Mouse (Mus musculus) intestine, embryonic 15.5 days (tissue): ENCODE data around the gene Naaladl1. TPM values are rescaled to one million over a fixed set of nuclear protein-coding genes. Genes with fewer than 3 reads are reported as not detected.

ENCODE experiments used
- ATAC-seq: fragments of 200-750 bp; cut with Nextera tagmentation; 2 replicates; pipeline ENCODE4 v1.8.0; 2017; ENCODE audit warnings: moderate TSS enrichment, moderate library complexity
- H3K27ac ChIP-seq: fragments of 300-500 bp; sonication (generic); 2 replicates; pipeline ENCODE4 v1.5.1; 2015; ENCODE audit warnings: mild to moderate bottlenecking, inconsistent platforms
- H3K27me3 ChIP-seq: fragments of 300-500 bp; sonication (generic); replicated peaks from 2 replicates; pipeline ENCODE4 v1.6.1; 2015; ENCODE audit warnings: inconsistent platforms
- H3K36me3 ChIP-seq: fragments of 300-500 bp; sonication (generic); 2 replicates; pipeline ENCODE4 v1.6.1; 2015; ENCODE audit warnings: inconsistent platforms
- H3K4me1 ChIP-seq: fragments of 300-500 bp; sonication (generic); replicated peaks from 2 replicates; pipeline ENCODE4 v1.6.1; 2015; ENCODE audit warnings: inconsistent platforms
- H3K4me2 ChIP-seq: fragments of 300-500 bp; sonication (generic); replicated peaks from 2 replicates; pipeline ENCODE4 v1.6.1; 2015; ENCODE audit warnings: mild to moderate bottlenecking, inconsistent platforms
- H3K4me3 ChIP-seq: fragments of 300-500 bp; sonication (generic); replicated peaks from 2 replicates; pipeline ENCODE4 v1.5.1; 2015; ENCODE audit warnings: inconsistent platforms
- H3K9ac ChIP-seq: fragments of 300-500 bp; sonication (generic); 2 replicates; pipeline ENCODE4 v1.6.1; 2015; ENCODE audit warnings: inconsistent platforms
- H3K9me3 ChIP-seq: fragments of 300-500 bp; sonication (generic); 2 replicates; pipeline ENCODE4 v1.6.1; 2016; ENCODE audit warnings: inconsistent platforms
- WGBS: fragments of 180-500 bp; shearing (Covaris S2); methylation state at CpG from one replicate; pipeline ENCODE4 v1.1.7; 2015; 5-methylcytosine and 5-hydroxymethylcytosine counted together
- polyA plus RNA-seq: library from polyadenylated mRNA; unstranded; fragments of >200 nt; fragmentation: Nextera tagmentation; extraction: Ambion mirVana; gene quantifications from 2 replicates; pipeline ENCODE4 v1.2.1, GENCODE M21; 2015

The Naaladl1 gene
- polyA plus RNA-seq, 1 experiment from 2014 or later, result 28.9 TPM

GRCm38 (mm10) chr19:6067724-6068415 is 37.7 kb upstream of the Naaladl1 start, which contains the start of gene Tm7sf2:
Gene Tm7sf2 (minus strand): TSS chr19:6068373.
- ATAC-seq, result peak; percentile 97
- 7% methylated on average over 33 of the region's 33 CpGs for WGBS

GRCm38 (mm10) chr19:6068951-6069350 is 36.6 kb upstream of the Naaladl1 start:
- H3K9ac ChIP-seq, result no peak overlapping the region
- 61% methylated on average over 4 of the region's 4 CpGs for WGBS

More at GRCm38 (mm10) chr19:6067724-6068415, 37.7 kb upstream of the Naaladl1 start, which contains the start of gene Tm7sf2:
- Histone ChIP-seq H3K9me3 (no peaks in the 10 kb centered on the region), H3K4me3 (peak within 1 kb of the TSS; percentile 48), H3K4me2 (peak within 1 kb of the TSS; percentile 92), H3K27ac (peak within 1 kb of the TSS; percentile 76), H3K36me3 (peaks cover 26% of the 10 kb centered on the region), H3K4me1 (peaks cover 21% of the 10 kb centered on the region), H3K27me3 (no peaks in the 10 kb centered on the region), H3K9ac (peak within 1 kb of the TSS; percentile 54)

DNA sequence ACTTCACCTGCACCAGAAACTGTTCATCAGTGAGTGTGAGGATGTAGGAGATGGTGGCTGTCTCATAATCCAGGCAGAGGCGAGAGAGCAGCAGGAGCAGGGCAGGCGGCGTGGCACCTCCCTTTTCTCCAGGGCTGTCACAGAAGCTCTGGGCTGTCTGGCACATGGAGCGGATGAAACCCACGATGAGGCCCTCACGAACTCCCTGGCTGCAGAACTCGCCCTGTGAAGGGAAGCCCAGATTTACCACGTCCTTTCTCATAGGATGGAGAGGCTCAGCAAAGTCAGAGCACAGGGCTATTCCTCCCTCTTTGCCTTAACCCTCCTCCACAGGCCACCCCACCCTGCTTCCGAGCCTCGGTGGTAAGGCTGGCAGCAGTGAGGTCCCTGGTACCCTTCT is 35.7 kb upstream of the Naaladl1 start:
- Histone ChIP-seq H3K9me3 (no peaks in the 10 kb centered on the region), H3K9ac (no peak overlapping the region), H3K27me3 (no peaks in the 10 kb centered on the region), H3K36me3 (peaks cover 26% of the 10 kb centered on the region), H3K4me1 (peaks cover 21% of the 10 kb centered on the region), H3K4me2 (no peak overlapping the region), H3K4me3 (no peak overlapping the region), H3K27ac (no peak overlapping the region)
- no peak for ATAC-seq
- WGBS, result 91% methylated on average over 10 of the region's 10 CpGs

More at GRCm38 (mm10) chr19:6068951-6069350, 36.6 kb upstream of the Naaladl1 start:
- peaks cover 21% of the 10 kb centered on the region for H3K4me1 ChIP-seq
- H3K27me3 ChIP-seq, result no peaks in the 10 kb centered on the region
- H3K4me3 ChIP-seq, result no peak overlapping the region
- no peaks in the 10 kb centered on the region for H3K9me3 ChIP-seq
- peaks cover 26% of the 10 kb centered on the region for H3K36me3 ChIP-seq
- ATAC-seq, result no peak
- H3K4me2 ChIP-seq, result no peak overlapping the region
- no peak overlapping the region for H3K27ac ChIP-seq

- Histone ChIP-seq H3K9ac (no peak overlapping the region), H3K36me3 (peaks cover 26% of the 10 kb centered on the region), H3K4me3 (no peak overlapping the region), H3K4me2 (no peak overlapping the region), H3K27ac (no peak overlapping the region), H3K27me3 (no peaks in the 10 kb centered on the region), H3K9me3 (no peaks in the 10 kb centered on the region), H3K4me1 (peaks cover 21% of the 10 kb centered on the region)
- WGBS, result 87% methylated on average over 31 of the region's 31 CpGs
- no peak for ATAC-seq
Observed at GRCm38 (mm10) chr19:6070571-6071250, 34.9 kb upstream of the Naaladl1 start.

- H3K36me3 ChIP-seq, result peaks cover 26% of the 10 kb centered on the region
- H3K27ac ChIP-seq, result no peak overlapping the region
- no peak overlapping the region for H3K9ac ChIP-seq
- peaks cover 24% of the 10 kb centered on the region for H3K4me1 ChIP-seq
- H3K27me3 ChIP-seq, result no peaks in the 10 kb centered on the region
- WGBS, result 94% methylated on average over 19 of the region's 19 CpGs
- no peak overlapping the region for H3K4me3 ChIP-seq
- H3K4me2 ChIP-seq, result no peak overlapping the region
- no peak for ATAC-seq
- H3K9me3 ChIP-seq, result no peaks in the 10 kb centered on the region
Observed at GRCm38 (mm10) chr19:6071261-6071660, 34.3 kb upstream of the Naaladl1 start.

- no peak for ATAC-seq
- H3K27me3 ChIP-seq, result no peaks in the 10 kb centered on the region
- H3K9me3 ChIP-seq, result no peaks in the 10 kb centered on the region
- peaks cover 26% of the 10 kb centered on the region for H3K36me3 ChIP-seq
- no peak overlapping the region for H3K4me3 ChIP-seq
- no peak overlapping the region for H3K27ac ChIP-seq
- no peak overlapping the region for H3K4me2 ChIP-seq
- 87% methylated on average over 5 of the region's 5 CpGs for WGBS
- H3K9ac ChIP-seq, result no peak overlapping the region
- H3K4me1 ChIP-seq, result peaks cover 9% of the 10 kb centered on the region
Observed at GRCm38 (mm10) chr19:6073889-6074288, 31.7 kb upstream of the Naaladl1 start.

DNA sequence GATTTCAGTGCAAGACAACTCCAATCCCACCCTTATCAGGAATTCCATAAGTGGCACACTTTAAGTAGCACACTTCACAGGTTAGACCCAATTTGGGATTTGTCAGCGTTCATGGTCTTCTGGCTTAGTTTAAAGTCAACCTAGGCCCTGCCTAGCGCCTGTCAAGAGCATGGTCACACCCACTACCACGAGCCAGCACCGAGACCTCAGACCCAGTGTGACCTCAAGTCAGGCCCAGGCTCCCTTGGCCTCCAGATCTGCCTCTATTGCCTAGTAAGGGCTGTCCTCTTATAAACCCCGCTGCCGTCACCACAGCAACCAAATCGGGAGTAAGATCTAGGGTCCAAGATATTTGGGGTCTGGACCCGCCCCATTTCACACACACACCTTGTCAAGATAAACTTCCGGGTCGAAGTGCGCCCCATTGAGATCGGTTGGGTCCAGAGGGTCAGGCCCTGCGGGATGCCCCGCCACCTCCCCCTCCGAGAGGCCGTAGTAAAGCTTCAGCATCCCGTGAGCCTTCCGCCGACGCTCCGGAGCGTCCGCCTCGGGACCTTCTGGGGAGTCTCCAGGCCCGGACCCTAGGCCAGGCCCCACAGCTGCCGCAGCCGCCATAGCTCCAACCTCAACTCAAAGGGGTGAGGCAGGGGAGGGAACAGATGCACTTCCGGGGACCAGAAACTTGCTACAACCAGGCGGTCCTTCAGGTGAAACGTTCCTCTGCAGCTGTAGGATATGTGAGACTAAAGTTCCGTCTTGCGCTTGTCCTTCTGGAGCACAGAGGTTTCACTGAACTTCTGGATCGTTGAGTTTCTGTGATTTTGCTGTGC is 28.8 kb upstream of the Naaladl1 start, which contains the start of gene Vps51:
Gene Vps51, minus strand, starts transcription at position 668 of the 830 bp plus-strand sequence.
- H3K36me3 ChIP-seq, result peaks cover 14% of the 10 kb centered on the region
- peak; percentile 93 for ATAC-seq
- H3K9ac ChIP-seq, result peak within 1 kb of the TSS; percentile 81
- 1% methylated on average over 33 of the region's 33 CpGs for WGBS
- H3K4me2 ChIP-seq, result peak within 1 kb of the TSS; percentile 84
- H3K4me3 ChIP-seq, result peak within 1 kb of the TSS; percentile 85
- peak within 1 kb of the TSS; percentile 89 for H3K27ac ChIP-seq
- H3K4me1 ChIP-seq, result peaks cover 9% of the 10 kb centered on the region
- H3K9me3 ChIP-seq, result no peaks in the 10 kb centered on the region
- H3K27me3 ChIP-seq, result no peaks in the 10 kb centered on the region

DNA sequence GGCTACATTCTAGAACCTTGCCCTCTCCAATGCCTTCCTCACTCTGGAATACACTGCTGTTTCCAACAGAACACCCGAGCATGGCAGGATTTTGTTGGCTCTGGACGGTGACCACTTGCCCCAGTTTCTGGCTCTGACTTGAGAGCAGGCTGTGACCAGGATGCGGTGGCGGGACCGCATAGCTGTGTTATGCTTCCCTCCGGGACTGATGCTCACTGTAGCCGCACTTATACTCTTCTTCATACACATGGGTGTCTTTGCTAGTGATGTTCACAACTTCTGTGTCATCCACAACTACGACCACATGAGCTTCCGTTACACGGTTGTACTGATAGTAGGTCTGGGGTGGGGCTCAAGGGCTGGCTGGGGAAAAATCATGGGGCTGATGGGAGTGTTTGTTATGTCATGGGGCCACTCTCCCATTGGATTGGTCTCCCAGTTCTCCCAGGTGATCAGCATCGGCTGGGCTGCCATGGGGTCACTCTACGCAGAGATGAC is 25.6 kb upstream of the Naaladl1 start, which contains the start of gene Tmem262:
Gene Tmem262, plus strand, starts transcription at position 51 of the 498 bp plus-strand sequence.
- peaks cover 21% of the 10 kb centered on the region for H3K36me3 ChIP-seq
- H3K27me3 ChIP-seq, result no peaks in the 10 kb centered on the region
- H3K27ac ChIP-seq, result no peak within 1 kb of the TSS
- no peaks in the 10 kb centered on the region for H3K9me3 ChIP-seq
- no peak within 1 kb of the TSS for H3K9ac ChIP-seq
- H3K4me2 ChIP-seq, result no peak within 1 kb of the TSS
- WGBS, result 92% methylated on average over 12 of the region's 12 CpGs
- no peak for ATAC-seq
- peaks cover 15% of the 10 kb centered on the region for H3K4me1 ChIP-seq
- H3K4me3 ChIP-seq, result no peak within 1 kb of the TSS

DNA sequence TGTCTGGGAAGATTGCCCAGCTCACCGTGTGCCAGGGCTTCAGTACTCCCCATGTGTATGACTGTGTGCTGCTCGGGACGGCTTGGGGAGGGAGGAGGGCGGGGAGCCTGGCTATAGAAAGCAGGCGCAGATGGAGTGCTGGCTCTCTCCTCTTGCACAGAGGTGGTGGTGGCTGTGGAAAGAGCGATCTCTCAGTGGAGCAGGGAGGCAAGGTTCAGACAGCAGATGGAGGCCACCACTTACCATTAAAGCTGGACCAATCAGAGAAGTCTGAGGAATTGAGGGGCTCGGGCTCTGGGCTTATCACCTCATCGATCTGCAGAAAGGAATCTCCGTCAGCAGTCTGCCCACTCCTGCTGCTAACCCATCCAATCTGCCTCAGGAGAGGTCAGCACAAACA is 23.4 kb upstream of the Naaladl1 start, which contains the start of gene Gm28374:
Gene Gm28374, minus strand, starts transcription at position 101 of the 400 bp plus-strand sequence.
- no peak for ATAC-seq
- Histone ChIP-seq H3K36me3 (peaks cover 26% of the 10 kb centered on the region), H3K4me2 (no peak within 1 kb of the TSS), H3K9me3 (no peaks in the 10 kb centered on the region), H3K27ac (no peak within 1 kb of the TSS), H3K9ac (no peak within 1 kb of the TSS), H3K4me1 (peaks cover 10% of the 10 kb centered on the region), H3K27me3 (no peaks in the 10 kb centered on the region), H3K4me3 (no peak within 1 kb of the TSS)
- WGBS, result 89% methylated on average over 9 of the region's 9 CpGs

DNA sequence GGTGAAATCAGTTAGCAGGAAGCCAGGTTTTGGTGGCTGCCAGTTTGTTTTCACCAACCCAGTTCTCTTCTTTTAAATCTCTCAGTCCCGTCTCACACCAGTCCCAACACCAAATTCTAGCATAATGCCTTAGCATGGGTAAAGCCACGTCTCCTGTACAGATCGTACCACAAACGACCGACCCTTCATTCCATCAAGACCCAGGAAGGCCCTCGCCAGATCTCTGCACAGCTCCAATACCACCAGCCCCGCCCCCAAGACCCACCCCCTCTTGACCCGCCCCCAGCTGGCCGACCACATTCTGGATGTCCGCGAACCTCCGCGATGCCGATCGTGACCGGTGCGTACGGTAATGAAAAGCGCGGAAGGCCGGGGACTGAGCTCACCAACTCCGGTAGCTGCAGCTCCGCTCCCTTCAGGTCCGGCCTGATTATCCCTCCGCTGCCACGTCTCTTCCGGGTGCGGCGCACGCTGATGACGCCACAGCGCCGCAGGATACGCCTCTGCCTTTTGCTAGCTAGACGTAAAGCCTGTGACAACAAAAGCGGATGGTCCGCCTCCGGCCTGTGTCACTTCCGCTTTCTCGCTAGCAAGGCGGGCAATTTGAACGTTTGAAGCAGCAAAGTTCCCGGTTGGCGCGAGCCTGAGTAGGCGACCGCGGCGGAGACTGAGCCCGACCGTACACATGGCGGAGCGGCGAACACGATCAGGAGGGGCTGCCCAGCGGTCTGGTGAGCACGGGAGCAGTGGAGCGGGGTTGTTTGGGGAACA is 20.9 kb upstream of the Naaladl1 start, which contains the start of the genes Zfpl1 and Cdca5:
Gene Zfpl1, minus strand, starts transcription at position 479 of the 771 bp plus-strand sequence.
Gene Cdca5, plus strand, starts transcription at position 506 of the 771 bp plus-strand sequence.
- Histone ChIP-seq H3K36me3 (peaks cover 26% of the 10 kb centered on the region), H3K4me2 (peak within 1 kb of the TSS; percentile 75), H3K4me1 (peaks cover 10% of the 10 kb centered on the region), H3K27ac (peak within 1 kb of the TSS; percentile 54), H3K9ac (peak within 1 kb of the TSS; percentile 62), H3K9me3 (no peaks in the 10 kb centered on the region), H3K27me3 (no peaks in the 10 kb centered on the region), H3K4me3 (peak within 1 kb of the TSS; percentile 65)
- ATAC-seq, result peak; percentile 94
- under 1% methylated on average over 58 of the region's 58 CpGs for WGBS

- H3K27ac ChIP-seq, result peak overlapping the region; percentile 54
- H3K9me3 ChIP-seq, result no peaks in the 10 kb centered on the region
- H3K4me3 ChIP-seq, result peak overlapping the region; percentile 65
- ATAC-seq, result peak; percentile 83
- H3K4me2 ChIP-seq, result peak overlapping the region; percentile 75
- peaks cover 29% of the 10 kb centered on the region for H3K36me3 ChIP-seq
- H3K4me1 ChIP-seq, result peaks cover 10% of the 10 kb centered on the region
- WGBS, result under 1% methylated on average over 17 of the region's 17 CpGs
- peak overlapping the region; percentile 60 for H3K9ac ChIP-seq
- H3K27me3 ChIP-seq, result no peaks in the 10 kb centered on the region
Observed at GRCm38 (mm10) chr19:6085417-6085879, 20.1 kb upstream of the Naaladl1 start.
